Mouse (Mus musculus) liver, embryonic 12.5 days (tissue): ENCODE measurements around the gene Rasal1. TPM values are rescaled to one million over a fixed set of nuclear protein-coding genes. Genes with fewer than 3 reads are reported as not detected.

Experiments
- ATAC-seq: fragments of 200-750 bp; cut with Nextera tagmentation; 2 replicates; pipeline ENCODE4 v1.8.0; 2017; ENCODE audit warnings: moderate number of reproducible peaks, mild to moderate bottlenecking, moderate library complexity
- H3K27ac ChIP-seq: fragments of 300-500 bp; sonication (generic); 2 replicates; pipeline ENCODE4 v1.5.1; 2016; ENCODE audit warnings: mild to moderate bottlenecking
- H3K27me3 ChIP-seq: fragments of 300-500 bp; sonication (generic); replicated peaks from 2 replicates; pipeline ENCODE4 v1.6.1; 2016; ENCODE audit warnings: mild to moderate bottlenecking, moderate library complexity
- H3K36me3 ChIP-seq: fragments of 300-500 bp; sonication (generic); 2 replicates; pipeline ENCODE4 v1.6.1; 2016; ENCODE audit warnings: mild to moderate bottlenecking, moderate library complexity
- H3K4me1 ChIP-seq: fragments of 300-500 bp; sonication (generic); 2 replicates; pipeline ENCODE4 v1.6.1; 2016
- H3K4me2 ChIP-seq: fragments of 300-500 bp; sonication (generic); 2 replicates; pipeline ENCODE4 v1.6.1; 2016; ENCODE audit warnings: mild to moderate bottlenecking, moderate library complexity
- H3K4me3 ChIP-seq: fragments of 300-500 bp; sonication (generic); 2 replicates; pipeline ENCODE4 v1.5.1; 2016; ENCODE audit warnings: mild to moderate bottlenecking, moderate library complexity
- H3K9ac ChIP-seq: fragments of 300-500 bp; sonication (generic); 2 replicates; pipeline ENCODE4 v1.6.1; 2016; ENCODE audit warnings: mild to moderate bottlenecking, moderate library complexity
- H3K9me3 ChIP-seq: fragments of 300-500 bp; sonication (generic); replicated peaks from 2 replicates; pipeline ENCODE4 v1.6.1; 2016; ENCODE audit warnings: mild to moderate bottlenecking, moderate library complexity
- WGBS: fragments of 180-500 bp; shearing (Covaris S2); methylation state at CpG from one replicate; pipeline ENCODE4 v1.1.7; 2016; ENCODE audit not compliant: insufficient replicate concordance; 5-methylcytosine and 5-hydroxymethylcytosine counted together
- polyA plus RNA-seq: library from polyadenylated mRNA; unstranded; fragments of >200 nt; fragmentation: Nextera tagmentation; extraction: Ambion mirVana; gene quantifications from 2 replicates; pipeline ENCODE4 v1.2.1, GENCODE M21; 2016

Gene Rasal1
- polyA plus RNA-seq, 1 experiment from 2014 or later = 0.20 TPM

DNA sequence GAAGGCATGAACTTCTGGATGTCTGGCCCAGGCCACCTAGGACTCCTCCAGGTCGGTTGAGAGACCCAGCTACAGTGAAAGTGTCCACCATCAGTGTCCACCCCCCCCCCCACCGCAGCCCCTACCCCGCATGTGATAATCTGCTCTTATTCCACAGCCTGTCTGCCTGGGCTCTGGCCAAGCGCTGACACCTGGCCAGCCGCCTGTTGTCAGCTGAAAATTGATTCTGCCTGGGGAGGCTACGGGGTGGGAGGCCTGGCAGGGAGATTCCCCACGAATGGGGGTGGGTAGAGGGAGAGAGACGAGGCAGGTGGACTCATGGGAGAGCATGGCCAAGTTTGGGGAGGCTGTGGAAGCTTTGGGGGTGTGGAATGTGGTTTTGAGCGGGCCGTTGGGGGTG lies 68.5 kb downstream of the Rasal1 start:
- WGBS = 55% methylated on average over 10 of the region's 10 CpGs
- H3K9ac ChIP-seq = no peak overlapping the region
- no peak overlapping the region for H3K27ac ChIP-seq
- no peak overlapping the region for H3K4me2 ChIP-seq
- H3K9me3 ChIP-seq = no peaks in the 10 kb centered on the region
- no peaks in the 10 kb centered on the region for H3K36me3 ChIP-seq
- H3K4me1 ChIP-seq = no peaks in the 10 kb centered on the region
- no peak overlapping the region for H3K4me3 ChIP-seq
- H3K27me3 ChIP-seq = peaks cover 33% of the 10 kb centered on the region
- no peak for ATAC-seq

DNA sequence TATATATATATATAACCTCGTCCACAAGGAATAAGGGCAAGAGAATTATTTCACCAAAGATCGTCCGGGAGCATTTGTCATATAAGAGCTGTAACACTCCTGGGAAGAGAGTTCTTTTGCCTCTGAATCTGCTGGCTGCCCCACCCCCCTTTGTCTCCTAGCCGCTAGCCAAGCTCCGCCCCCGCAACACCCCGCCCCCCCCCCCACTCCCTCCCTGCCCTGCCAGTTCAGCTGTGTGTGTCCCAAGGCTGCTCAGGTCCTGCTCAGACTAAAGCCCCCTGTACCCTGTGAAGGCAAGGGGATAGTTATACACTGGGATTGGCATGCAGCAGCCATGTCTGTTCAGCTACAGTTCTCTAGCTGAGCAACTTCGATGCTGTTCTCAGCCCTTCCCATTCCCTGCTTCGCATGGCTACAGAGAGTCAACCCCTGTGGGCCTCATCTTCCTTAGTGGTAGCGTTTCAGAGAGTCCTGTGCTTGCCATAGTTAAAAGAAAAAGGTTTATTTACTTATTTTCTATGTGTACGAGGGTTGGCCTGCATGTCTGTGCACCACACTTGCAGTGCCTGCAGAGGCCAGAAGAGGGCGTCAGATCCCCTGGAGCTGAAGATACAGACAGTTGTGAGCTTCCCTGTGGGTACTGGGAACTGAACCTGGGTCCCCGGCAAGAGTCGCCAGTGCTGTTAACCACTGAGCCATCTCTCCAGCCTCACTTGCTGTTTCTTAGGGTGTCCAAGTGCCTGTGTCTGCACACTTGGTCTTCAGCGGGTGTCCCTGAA lies 70.2 kb downstream of the Rasal1 start:
- H3K9me3 ChIP-seq = no peaks in the 10 kb centered on the region
- no peak for ATAC-seq
- no peaks in the 10 kb centered on the region for H3K4me1 ChIP-seq
- H3K4me2 ChIP-seq = no peak overlapping the region
- WGBS = 45% methylated on average over 15 of the region's 15 CpGs
- H3K36me3 ChIP-seq = no peaks in the 10 kb centered on the region
- no peak overlapping the region for H3K9ac ChIP-seq
- no peak overlapping the region for H3K27ac ChIP-seq
- peaks cover 16% of the 10 kb centered on the region for H3K27me3 ChIP-seq
- H3K4me3 ChIP-seq = no peak overlapping the region

DNA sequence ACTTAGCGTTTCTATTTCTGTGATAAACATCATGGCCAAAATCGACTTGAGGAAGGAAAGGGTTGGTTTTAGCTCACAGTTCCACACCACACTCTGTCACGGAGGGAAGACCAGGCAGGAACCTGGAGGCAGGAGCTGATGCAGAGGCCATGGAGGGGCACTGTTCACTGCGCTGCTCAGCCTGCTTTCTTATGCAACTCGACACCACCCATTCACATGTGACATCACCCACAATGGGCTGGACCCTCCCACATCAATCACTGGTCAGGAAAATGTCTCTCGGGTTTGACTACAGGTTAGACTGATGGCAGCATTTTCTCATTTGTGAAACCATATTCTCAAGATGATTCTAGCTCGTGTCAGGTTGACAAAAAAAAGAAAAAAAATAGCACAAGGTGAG lies 72.4 kb downstream of the Rasal1 start:
- no peaks in the 10 kb centered on the region for H3K36me3 ChIP-seq
- H3K4me1 ChIP-seq = no peaks in the 10 kb centered on the region
- no peak overlapping the region for H3K4me2 ChIP-seq
- H3K4me3 ChIP-seq = no peak overlapping the region
- H3K9me3 ChIP-seq = no peaks in the 10 kb centered on the region
- no peak overlapping the region for H3K9ac ChIP-seq
- H3K27me3 ChIP-seq = 0 out of 2 replicates have a peak, but pooled peaks cover 3% of the 10 kb centered on the region
- no peak for ATAC-seq
- H3K27ac ChIP-seq = no peak overlapping the region
- WGBS = 39% methylated on average over 7 of the region's 7 CpGs

- no peak overlapping the region for H3K4me2 ChIP-seq
These were observed 77.3 kb downstream of the Rasal1 start for GRCm38 (mm10) chr5:120725811-120726455.

More at GRCm38 (mm10) chr5:120725811-120726455, 77.3 kb downstream of the Rasal1 start:
- 43% methylated on average over 12 of the region's 12 CpGs for WGBS
- ATAC-seq = no peak
- no peaks in the 10 kb centered on the region for H3K27me3 ChIP-seq
- no peak overlapping the region for H3K9ac ChIP-seq
- H3K36me3 ChIP-seq = no peaks in the 10 kb centered on the region
- H3K4me1 ChIP-seq = no peaks in the 10 kb centered on the region
- H3K27ac ChIP-seq = no peak overlapping the region
- H3K4me3 ChIP-seq = no peak overlapping the region
- no peaks in the 10 kb centered on the region for H3K9me3 ChIP-seq

Other genes starting within 250 kb of the Rasal1 start
- not detected in 2 replicates for gene Lhx5, start 217.1 kb upstream of the Rasal1 start, polyA plus RNA-seq
- 1.1 TPM in 2 replicates for gene Sdsl, start 176.0 kb upstream of the Rasal1 start, polyA plus RNA-seq
- gene Sds, start 172.3 kb upstream of the Rasal1 start, polyA plus RNA-seq = not detected in 2 replicates
- 23.2 and 27.4 TPM in 2 replicates for gene Plbd2, start 145.2 kb upstream of the Rasal1 start, polyA plus RNA-seq
- gene Slc8b1, start 137.6 kb upstream of the Rasal1 start, polyA plus RNA-seq = 4.2 and 6.0 TPM in 2 replicates
- gene Tpcn1, start 60.1 kb upstream of the Rasal1 start, polyA plus RNA-seq = 24.8 and 25.4 TPM in 2 replicates
- 2.0 and 2.1 TPM in 2 replicates for gene Iqcd, start 59.8 kb upstream of the Rasal1 start, polyA plus RNA-seq
- 7.3 and 8.4 TPM in 2 replicates for gene Rita1, start 36.2 kb upstream of the Rasal1 start, polyA plus RNA-seq
- 35.0 and 36.3 TPM in 2 replicates for gene Ddx54, start 36.1 kb upstream of the Rasal1 start, polyA plus RNA-seq
- not detected in 2 replicates for gene Cfap73, start 14.6 kb upstream of the Rasal1 start, polyA plus RNA-seq
- gene Dtx1, start 63.1 kb downstream of the Rasal1 start, polyA plus RNA-seq = 0.37 and 0.67 TPM in 2 replicates
- 0.26 and 0.37 TPM in 2 replicates for gene Oas2, start 101.0 kb downstream of the Rasal1 start, polyA plus RNA-seq
- gene Oas3, start 128.8 kb downstream of the Rasal1 start, polyA plus RNA-seq = 0.05 and 0.07 TPM in 2 replicates
- gene Oas1e, start 146.7 kb downstream of the Rasal1 start, polyA plus RNA-seq = not detected in 2 replicates
- 0.20 and 0.24 TPM in 2 replicates for gene Oas1c, start 163.7 kb downstream of the Rasal1 start, polyA plus RNA-seq
- not detected in 2 replicates for gene Oas1f, start 198.6 kb downstream of the Rasal1 start, polyA plus RNA-seq
- gene Oas1h, start 212.6 kb downstream of the Rasal1 start, polyA plus RNA-seq = not detected in 2 replicates
- gene Oas1g, start 238.8 kb downstream of the Rasal1 start, polyA plus RNA-seq = 0.15 and 0.23 TPM in 2 replicates